21 mouse cellular contexts compared by ENCODE assay signal in genomic region chr15:88691129-88691528, GRCm38 (mm10).
DNase-seq lines count a peak whose midpoint lies in the region; ATAC-seq lines count a peak whose summit lies in the region.
"Had no signal": no experiment of that assay in that cellular context is flagged by ENCODE, and none has a peak within 500 bp of the region (broad histone marks: within the 10 kb centered on the region; RNA-seq: fewer than 3 reads in every experiment).

No protein-coding gene starts in this region.

- ATAC-seq in frontal cortex, adult (ENCODE audit: low TSS enrichment) = peak; percentile 38; the same call in 1 of the 2 replicates
- ATAC-seq: activated CD4-positive, CD25-positive, alpha-beta regulatory T cell, adult 4 months; CD4-positive, CD25-positive, alpha-beta regulatory T cell, adult 4 months; forebrain, embryonic 13.5 days; forebrain, embryonic 15.5 days; forebrain, postnatal 0 days; Patski had no signal

- DNase-seq in frontal cortex, postnatal 14 days (ENCODE audit: low spot score in 2 of 2) = no peak
- DNase-seq in right cerebral cortex, adult 18-20 months = peak; percentile 46
- no peak for DNase-seq in right cerebral cortex, postnatal 14 days
- DNase-seq in brain, adult 2 months (ENCODE audit: low read depth, low spot score) = peak; percentile 69
- DNase-seq in cerebellum, adult 18-20 months = no peak
- DNase-seq: adrenal gland, adult 8-10 months; adrenal gland, postnatal 14 days; adrenal gland, postnatal 36 days; B cell, adult 2 months; cerebellum, adult 11 months; cerebellum, adult 2 months; cerebellum, adult 9-10 months; cerebellum, postnatal 10 days; cerebellum, postnatal 25 days; forebrain, postnatal 0 days had no signal

Comparison
In these comparisons a context has a peak if more than half of its experiments do, and no peak if none do; other contexts are left out.
1. DNase-seq: peak in right cerebral cortex, adult 18-20 months (single experiment) and brain, adult 2 months (single experiment); none in frontal cortex, postnatal 14 days (0 of 2), right cerebral cortex, postnatal 14 days (single experiment) and cerebellum, adult 18-20 months (0 of 2).